Mouse (Mus musculus): ENCODE measurements around the gene Slc4a5.

- TF ChIP-seq CTCF (conservative IDR thresholded peaks at IDR 0.05; ENCODE audit: low read length) = no peak
- no peak for TF ChIP-seq POU5F1 (IDR thresholded peaks at IDR 0.05; ENCODE audit: borderline replicate concordance, low read length)
These were observed 14.7 kb downstream of the Slc4a5 start for GRCm38 (mm10) chr6:83234280-83234741.

Data from E14TG2a.4 (cell line).